Mouse (Mus musculus): ENCODE results near the gene Eid2b. TPM values are rescaled to one million over a fixed set of nuclear protein-coding genes. Genes with fewer than 3 reads are reported as not detected.
"Not testable (repeated sequence)": the region's sequence is repeated elsewhere in the genome, so short reads cannot be mapped to it uniquely, and the experiment has no call there.

Eid2b gene
- total RNA-seq (2021): 10 to 100 TPM; 13.7 to 18.4 TPM
- long read RNA-seq, experiment 1, transcript Eid2b-201 (1 exons, 1,751 nt): major isoform, 28 of 28 reads
- long read RNA-seq, experiment 1, partial matches to known transcripts: 0 of 28 reads
- long read RNA-seq, experiment 1, other reads (novel, unspliced or antisense): 0 of 28 reads
- long read RNA-seq, experiment 2, transcript Eid2b-201 (1 exons, 1,751 nt): major isoform, 9 of 9 reads
- long read RNA-seq, experiment 2, partial matches to known transcripts: 0 of 9 reads
- long read RNA-seq, experiment 2, other reads (novel, unspliced or antisense): 0 of 9 reads

- peak; percentile 97 for DNase-seq
Measured at GRCm38 (mm10) chr7:28277615-28278278, at the start of gene Eid2b. Gene Eid2b (plus strand): TSS chr7:28277739.

- not testable (repeated sequence) for DNase-seq
Measured at GRCm38 (mm10) chr7:28243943-28244342, 33.6 kb upstream of the Eid2b start.

- DNase-seq: no peak
Measured at GRCm38 (mm10) chr7:28248957-28249356, 28.6 kb upstream of the Eid2b start.

- DNase-seq: no peak
Measured at GRCm38 (mm10) chr7:28251976-28252375, 25.6 kb upstream of the Eid2b start.

GRCm38 (mm10) chr7:28254591-28254990 is 22.9 kb upstream of the Eid2b start:
- DNase-seq: no peak

GRCm38 (mm10) chr7:28255476-28255875 is 22.1 kb upstream of the Eid2b start:
- no peak for DNase-seq

GRCm38 (mm10) chr7:28262861-28263260 is 14.7 kb upstream of the Eid2b start:
- DNase-seq: no peak

GRCm38 (mm10) chr7:28263786-28264185 is 13.8 kb upstream of the Eid2b start:
- DNase-seq: peak; percentile 82 to 89

- DNase-seq: no peak
Measured at GRCm38 (mm10) chr7:28265391-28265790, 12.1 kb upstream of the Eid2b start.

GRCm38 (mm10) chr7:28267129-28268041 is 10.2 kb upstream of the Eid2b start, which contains the start of gene Eid2:
Gene Eid2 (plus strand): TSS chr7:28267881.
- peak; percentile 92 for DNase-seq

GRCm38 (mm10) chr7:28268042-28268531 is 9.5 kb upstream of the Eid2b start:
- peak; percentile 76 to 83 for DNase-seq

GRCm38 (mm10) chr7:28268576-28268975 is 9.0 kb upstream of the Eid2b start:
- no peak for DNase-seq

- no peak for DNase-seq
Measured at GRCm38 (mm10) chr7:28269355-28269754, 8.2 kb upstream of the Eid2b start.

- DNase-seq: no peak
Measured at GRCm38 (mm10) chr7:28271761-28272160, 5.8 kb upstream of the Eid2b start.

GRCm38 (mm10) chr7:28277237-28277614 is 313 bp upstream of the Eid2b start:
- no peak for DNase-seq

- no peak for DNase-seq
Measured at GRCm38 (mm10) chr7:28278279-28278652, 727 bp downstream of the Eid2b start.

GRCm38 (mm10) chr7:28280630-28281029 is 3.1 kb downstream of the Eid2b start:
- DNase-seq: no peak

GRCm38 (mm10) chr7:28290165-28290564 is 12.6 kb downstream of the Eid2b start:
- DNase-seq: no peak

GRCm38 (mm10) chr7:28290638-28291590 is 13.4 kb downstream of the Eid2b start, which contains the start of gene Selenov:
Gene Selenov (minus strand): TSS chr7:28291186.
- peak; percentile 57 to 61 for DNase-seq

GRCm38 (mm10) chr7:28294481-28294880 is 16.9 kb downstream of the Eid2b start:
- peak; percentile 84 for DNase-seq

Data from adrenal gland, postnatal 36 days (tissue).